Mouse (Mus musculus): ENCODE measurements around the gene Fhad1. TPM values are rescaled to one million over a fixed set of nuclear protein-coding genes. Genes with fewer than 3 reads are reported as not detected.

The Fhad1 gene
- 0.07 TPM for polyA plus RNA-seq (2012; fragmentation: generic; extraction: Trizol)
- long read RNA-seq, experiment 1, result 0 reads
- long read RNA-seq, experiment 2, result 0 reads

DNA sequence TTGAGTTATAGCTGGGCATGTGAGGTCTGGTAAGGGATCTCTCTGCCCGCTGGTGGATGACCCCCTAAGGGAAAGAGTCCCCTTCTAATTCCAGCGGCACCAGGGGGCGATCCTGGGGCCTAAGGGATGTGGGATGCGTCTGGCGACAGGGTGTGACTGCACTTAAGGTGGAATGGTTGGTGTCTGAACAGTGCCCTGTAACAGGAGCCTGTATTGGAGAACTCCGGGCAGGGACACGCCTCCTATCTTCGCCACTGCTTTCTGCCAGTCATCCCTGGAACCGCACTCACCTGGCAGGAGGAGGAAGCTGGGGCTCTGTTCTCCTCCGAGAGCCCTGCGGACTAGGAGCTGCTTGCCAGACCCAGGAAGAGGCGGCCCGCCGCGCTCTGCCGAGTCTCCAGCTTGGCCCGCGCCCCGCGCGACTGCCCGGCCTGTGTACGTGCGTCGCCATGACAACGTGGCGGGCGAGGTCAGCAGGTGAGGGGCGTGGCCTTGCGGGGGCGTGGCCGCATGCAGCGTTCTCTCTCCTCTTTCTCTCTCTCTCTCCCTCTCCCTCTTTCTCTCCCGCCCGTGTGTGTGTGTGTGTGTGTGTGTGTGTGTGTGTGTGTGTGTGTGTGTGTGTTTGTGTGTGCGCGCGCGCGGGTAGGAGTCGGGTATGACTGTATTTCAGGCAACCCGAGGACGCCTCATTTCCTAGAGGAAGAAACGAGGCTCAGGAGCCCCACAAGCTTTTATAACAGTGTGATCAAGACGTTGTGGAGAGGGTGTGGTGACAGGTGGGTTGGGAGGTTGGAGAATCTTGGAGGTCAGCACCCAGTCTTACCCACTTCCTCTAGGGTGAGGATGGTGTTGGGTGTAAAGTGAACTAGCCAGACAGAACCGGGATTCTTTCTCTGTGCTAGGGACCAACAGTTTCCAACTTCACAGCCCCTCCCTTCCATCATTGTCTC is at the start of gene Fhad1:
Gene Fhad1 (minus strand): TSS at position 424 of the 950 bp plus-strand sequence.
- peaks cover 11% of the 10 kb centered on the region for H3K27me3 ChIP-seq (ENCODE audit: control insufficient read depth, insufficient read depth, insufficient read length)
- H3K79me3 ChIP-seq (ENCODE audit: low read depth), result no peaks in the 10 kb centered on the region
- H3ac ChIP-seq (ENCODE audit: control insufficient read depth, insufficient read length, low read depth), result no peak within 1 kb of the TSS
- no peaks in the 10 kb centered on the region for H3K36me3 ChIP-seq (ENCODE audit: control insufficient read depth, insufficient read depth)
- H3K79me2 ChIP-seq (ENCODE audit: control insufficient read depth, insufficient read depth), result no peaks in the 10 kb centered on the region
- no peak within 1 kb of the TSS for H3K4me3 ChIP-seq (ENCODE audit: insufficient read depth, poor library complexity, severe bottlenecking)
- TF ChIP-seq MYOG (IDR thresholded peaks at IDR 0.05; ENCODE audit: control insufficient read depth, extremely low read depth, insufficient read length) (no peak), USF1 (IDR thresholded peaks at IDR 0.05; ENCODE audit: low read depth) (no peak), FOSL1 (IDR thresholded peaks at IDR 0.05; ENCODE audit: insufficient read depth, low read length, poor library complexity, severe bottlenecking) (no peak), CEBPB (IDR thresholded peaks at IDR 0.05; ENCODE audit: low read depth) (no peak), MYOD1 (IDR thresholded peaks at IDR 0.05; ENCODE audit: control insufficient read depth, insufficient read length, low read depth) (no peak), MAX (IDR thresholded peaks at IDR 0.05) (no peak), CTCF (IDR thresholded peaks at IDR 0.05; ENCODE audit: control insufficient read depth, insufficient read depth, insufficient read length) (no peak)

DNA sequence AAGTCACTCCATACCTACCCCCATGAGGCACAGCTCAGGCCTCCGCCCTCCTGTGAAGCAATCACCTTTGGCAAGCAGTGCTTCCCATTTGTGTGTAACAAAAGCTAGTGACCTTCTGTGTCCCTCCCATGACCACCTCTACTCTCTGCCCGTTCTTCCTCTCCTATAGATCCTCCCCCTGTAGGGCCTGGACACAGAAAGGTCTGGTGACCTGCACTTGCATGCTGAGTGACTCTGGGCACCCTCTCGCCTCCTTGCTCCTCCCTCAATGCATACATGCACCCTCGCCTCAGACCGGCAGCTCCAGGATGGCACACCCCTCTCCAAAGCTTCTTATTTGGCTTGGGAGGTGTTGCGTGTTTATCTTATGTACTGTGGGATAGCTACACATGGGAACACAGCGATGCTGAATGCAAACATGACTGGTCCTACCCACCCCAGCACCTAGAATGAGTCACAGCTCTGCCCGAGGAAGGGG is 48.2 kb upstream of the Fhad1 start:
- Histone ChIP-seq H3K79me2 (ENCODE audit: control insufficient read depth, insufficient read depth) (no peaks in the 10 kb centered on the region), H3K27me3 (ENCODE audit: control insufficient read depth, insufficient read depth, insufficient read length) (no peaks in the 10 kb centered on the region), H3K36me3 (ENCODE audit: control insufficient read depth, insufficient read depth) (no peaks in the 10 kb centered on the region), H3ac (ENCODE audit: control insufficient read depth, insufficient read length, low read depth) (no peak overlapping the region), H3K79me3 (ENCODE audit: low read depth) (no peaks in the 10 kb centered on the region), H3K4me3 (ENCODE audit: insufficient read depth, poor library complexity, severe bottlenecking) (no peak overlapping the region)
- TF ChIP-seq MAX (IDR thresholded peaks at IDR 0.05), result no peak
- no peak for TF ChIP-seq MYOD1 (IDR thresholded peaks at IDR 0.05; ENCODE audit: control insufficient read depth, insufficient read length, low read depth)
- TF ChIP-seq FOSL1 (IDR thresholded peaks at IDR 0.05; ENCODE audit: insufficient read depth, low read length, poor library complexity, severe bottlenecking), result no peak
- TF ChIP-seq USF1 (IDR thresholded peaks at IDR 0.05; ENCODE audit: low read depth), result no peak
- TF ChIP-seq CEBPB (IDR thresholded peaks at IDR 0.05; ENCODE audit: low read depth), result no peak
- no peak for TF ChIP-seq CTCF (IDR thresholded peaks at IDR 0.05; ENCODE audit: control insufficient read depth, insufficient read depth, insufficient read length)
- TF ChIP-seq MYOG (IDR thresholded peaks at IDR 0.05; ENCODE audit: control insufficient read depth, extremely low read depth, insufficient read length), result no peak

DNA sequence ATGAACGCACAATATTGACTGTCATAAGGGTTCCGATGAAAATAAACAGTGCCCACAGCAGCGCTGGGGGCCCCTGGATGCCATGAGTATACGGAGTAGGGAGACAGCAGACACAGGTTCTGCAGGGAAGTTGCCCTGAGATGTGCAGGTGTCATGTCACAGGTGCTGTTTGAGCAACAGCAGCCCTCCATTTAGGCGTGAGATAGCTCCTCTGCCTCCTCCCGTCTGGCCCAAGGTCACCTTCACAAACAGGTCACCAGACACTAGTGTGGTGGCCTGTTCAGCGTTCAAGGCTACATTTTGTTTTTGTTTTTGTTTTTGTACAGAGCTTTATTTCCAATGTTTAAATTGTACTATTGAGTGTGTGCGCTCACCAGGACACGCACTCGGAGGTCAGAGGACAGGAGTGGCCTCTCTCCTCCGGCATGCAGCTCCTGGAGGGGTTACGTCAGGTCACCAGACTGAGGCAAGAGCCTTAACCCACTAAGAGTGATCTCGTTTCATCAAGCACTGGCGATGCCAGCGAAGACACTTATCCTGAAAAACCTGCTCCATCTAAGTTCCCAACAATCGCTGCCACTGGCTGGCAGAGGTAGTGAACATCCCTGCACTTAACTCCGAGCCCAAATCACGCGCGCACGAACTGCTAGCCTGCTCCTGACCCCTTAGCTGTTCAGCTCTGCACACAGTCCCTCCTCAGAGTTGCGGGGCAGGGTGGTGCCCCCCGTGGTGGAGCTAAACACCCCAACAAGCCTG is 46.8 kb upstream of the Fhad1 start:
- Histone ChIP-seq H3K79me2 (ENCODE audit: control insufficient read depth, insufficient read depth) (no peaks in the 10 kb centered on the region), H3ac (ENCODE audit: control insufficient read depth, insufficient read length, low read depth) (no peak overlapping the region), H3K27me3 (ENCODE audit: control insufficient read depth, insufficient read depth, insufficient read length) (no peaks in the 10 kb centered on the region), H3K79me3 (ENCODE audit: low read depth) (no peaks in the 10 kb centered on the region), H3K4me3 (ENCODE audit: insufficient read depth, poor library complexity, severe bottlenecking) (no peak overlapping the region), H3K36me3 (ENCODE audit: control insufficient read depth, insufficient read depth) (no peaks in the 10 kb centered on the region)
- TF ChIP-seq MAX (IDR thresholded peaks at IDR 0.05) (no peak), MYOG (IDR thresholded peaks at IDR 0.05; ENCODE audit: control insufficient read depth, extremely low read depth, insufficient read length) (no peak), FOSL1 (IDR thresholded peaks at IDR 0.05; ENCODE audit: insufficient read depth, low read length, poor library complexity, severe bottlenecking) (no peak), CEBPB (IDR thresholded peaks at IDR 0.05; ENCODE audit: low read depth) (no peak), MYOD1 (IDR thresholded peaks at IDR 0.05; ENCODE audit: control insufficient read depth, insufficient read length, low read depth) (no peak), USF1 (IDR thresholded peaks at IDR 0.05; ENCODE audit: low read depth) (no peak), CTCF (IDR thresholded peaks at IDR 0.05; ENCODE audit: control insufficient read depth, insufficient read depth, insufficient read length) (no peak)

DNA sequence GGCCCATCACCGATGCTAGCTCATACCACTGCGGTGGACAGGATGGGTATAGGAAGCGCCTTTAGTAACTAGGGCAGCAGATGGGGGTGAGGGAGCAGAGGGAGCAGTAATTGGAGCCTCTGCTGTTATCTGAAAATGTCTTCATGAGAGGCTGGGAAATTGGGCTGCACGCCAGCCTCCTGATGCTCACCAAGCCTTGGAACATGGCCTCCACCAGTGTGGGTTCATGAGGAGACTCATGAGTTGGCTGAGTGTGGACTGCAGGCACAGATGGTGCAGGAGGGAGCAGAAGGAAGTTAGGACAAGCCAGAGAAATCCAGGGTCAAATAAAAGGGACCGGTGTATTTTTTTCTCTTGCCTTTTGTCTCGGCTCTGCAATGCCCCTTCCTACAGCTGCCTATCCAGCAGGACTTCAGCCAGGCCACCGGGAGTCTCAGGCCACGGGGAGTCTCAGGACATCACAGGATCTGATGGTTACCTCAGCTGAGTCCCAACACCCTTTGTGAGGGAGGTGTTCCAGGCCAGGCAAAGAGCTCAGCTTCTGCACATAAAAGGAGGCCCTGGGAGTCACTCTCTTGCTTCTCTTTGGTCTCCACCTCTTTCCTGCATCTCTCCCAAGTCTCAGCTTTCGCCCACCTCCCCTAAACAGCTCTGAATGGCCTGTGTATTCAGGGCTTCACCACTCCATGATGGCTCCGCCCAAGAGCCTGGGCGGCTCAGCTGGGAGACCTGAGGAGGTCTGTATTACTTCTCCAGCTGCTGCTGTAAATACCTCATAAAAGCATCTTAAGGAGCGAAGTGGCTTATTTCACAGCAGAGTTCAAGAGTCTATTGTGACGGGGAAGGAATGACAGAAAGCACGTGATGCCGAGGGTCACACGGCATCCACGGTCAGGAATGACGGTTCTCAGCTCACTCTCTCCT is 45.8 kb upstream of the Fhad1 start:
- Histone ChIP-seq H3K79me3 (ENCODE audit: low read depth) (no peaks in the 10 kb centered on the region), H3K4me3 (ENCODE audit: insufficient read depth, poor library complexity, severe bottlenecking) (no peak overlapping the region), H3ac (ENCODE audit: control insufficient read depth, insufficient read length, low read depth) (no peak overlapping the region), H3K79me2 (ENCODE audit: control insufficient read depth, insufficient read depth) (no peaks in the 10 kb centered on the region), H3K36me3 (ENCODE audit: control insufficient read depth, insufficient read depth) (no peaks in the 10 kb centered on the region), H3K27me3 (ENCODE audit: control insufficient read depth, insufficient read depth, insufficient read length) (no peaks in the 10 kb centered on the region)
- TF ChIP-seq CTCF (IDR thresholded peaks at IDR 0.05; ENCODE audit: control insufficient read depth, insufficient read depth, insufficient read length) (no peak), MYOD1 (IDR thresholded peaks at IDR 0.05; ENCODE audit: control insufficient read depth, insufficient read length, low read depth) (no peak), CEBPB (IDR thresholded peaks at IDR 0.05; ENCODE audit: low read depth) (no peak), MAX (IDR thresholded peaks at IDR 0.05) (no peak), USF1 (IDR thresholded peaks at IDR 0.05; ENCODE audit: low read depth) (no peak), FOSL1 (IDR thresholded peaks at IDR 0.05; ENCODE audit: insufficient read depth, low read length, poor library complexity, severe bottlenecking) (no peak), MYOG (IDR thresholded peaks at IDR 0.05; ENCODE audit: control insufficient read depth, extremely low read depth, insufficient read length) (no peak)

Data from C2C12 (cell line).